Mouse (Mus musculus): ENCODE data around the gene Gpr3.

GRCm38 (mm10) chr4:133203591-133203990, 8.7 kb downstream of the Gpr3 start:
- TF ChIP-seq CTCF (IDR thresholded peaks at IDR 0.05; ENCODE audit: extremely low read depth, insufficient read depth, low read length) (no peak), POLR2A (IDR thresholded peaks at IDR 0.05; ENCODE audit: extremely low read depth, insufficient read depth, low read length) (no peak)
